Mouse (Mus musculus) lung, postnatal 0 days (tissue): ENCODE data around the gene Per3. TPM values are rescaled to one million over a fixed set of nuclear protein-coding genes. Genes with fewer than 3 reads are reported as not detected.

ENCODE experiments used
- ATAC-seq: fragments of 200-750 bp; cut with Nextera tagmentation; 2 replicates; pipeline ENCODE4 v1.8.0; 2017; ENCODE audit warnings: moderate library complexity
- DNase-seq: peaks from one replicate; pipeline ENCODE4 v3.0.0-alpha.2; 2016; ENCODE audit warnings: low spot score
- H3K27ac ChIP-seq: fragments of 300-500 bp; sonication (generic); 2 replicates; pipeline ENCODE4 v1.5.1; 2014; ENCODE audit warnings: antibody characterized with exemption, mild to moderate bottlenecking, low read length, mixed read lengths
- H3K27me3 ChIP-seq: fragments of 300-500 bp; sonication (generic); replicated peaks from 2 replicates; pipeline ENCODE4 v1.6.1; 2014; ENCODE audit warnings: low read length, mixed read lengths; ENCODE audit not compliant: insufficient read depth
- H3K36me3 ChIP-seq: fragments of 300-500 bp; sonication (generic); 2 replicates; pipeline ENCODE4 v1.6.1; 2014; ENCODE audit warnings: low read length, mixed read lengths; ENCODE audit not compliant: insufficient read depth
- H3K4me1 ChIP-seq: fragments of 300-500 bp; sonication (generic); 2 replicates; pipeline ENCODE4 v1.6.1; 2014; ENCODE audit warnings: antibody characterized with exemption, low read depth, low read length, mixed read lengths; ENCODE audit not compliant: insufficient read depth
- H3K4me2 ChIP-seq: fragments of 300-500 bp; sonication (generic); replicated peaks from 2 replicates; pipeline ENCODE4 v1.6.1; 2014; ENCODE audit warnings: low read depth, mild to moderate bottlenecking, low read length, moderate library complexity, mixed read lengths
- H3K4me3 ChIP-seq: fragments of 300-500 bp; sonication (generic); 2 replicates; pipeline ENCODE4 v1.5.1; 2014; ENCODE audit warnings: low read depth, low read length
- H3K9ac ChIP-seq: fragments of 300-500 bp; sonication (generic); replicated peaks from 2 replicates; pipeline ENCODE4 v1.6.1; 2014; ENCODE audit warnings: low read depth, mild to moderate bottlenecking
- H3K9me3 ChIP-seq: fragments of 300-500 bp; sonication (generic); 2 replicates; pipeline ENCODE4 v1.6.1; 2016; ENCODE audit warnings: low read length, mixed read lengths
- CTCF ChIP-seq: IDR thresholded peaks from 2 replicates; pipeline ENCODE4 v1.5.1; 2016; ENCODE audit warnings: antibody characterized with exemption, mild to moderate bottlenecking
- EP300 ChIP-seq: IDR thresholded peaks from 2 replicates; pipeline ENCODE4 v1.6.1; 2016; ENCODE audit warnings: antibody characterized with exemption, mild to moderate bottlenecking, control low read depth
- WGBS: fragments of 180-500 bp; shearing (Covaris S2); extraction: QIAGEN DNeasy Blood & Tissue Kit; methylation state at CpG from one replicate; pipeline ENCODE4 v1.1.7; 2014; 5-methylcytosine and 5-hydroxymethylcytosine counted together
- polyA plus RNA-seq: library from polyadenylated mRNA; unstranded; fragments of >200 nt; fragmentation: Nextera tagmentation; extraction: Ambion mirVana; gene quantifications from 2 replicates; pipeline ENCODE4 v1.2.1, GENCODE M21; 2015

Per3 gene
- polyA plus RNA-seq, 1 experiment from 2014 or later: 22.9 TPM

- Histone ChIP-seq H3K27me3 (no peaks in the 10 kb centered on the region), H3K9ac (no peak overlapping the region), H3K4me2 (no peak overlapping the region), H3K9me3 (no peaks in the 10 kb centered on the region), H3K4me1 (no peaks in the 10 kb centered on the region), H3K36me3 (no peaks in the 10 kb centered on the region), H3K27ac (no peak overlapping the region), H3K4me3 (no peak overlapping the region)
- TF ChIP-seq EP300 (no peak), CTCF (peak; percentile 82)
- DNase-seq (peak; percentile 58), ATAC-seq (no peak)
- WGBS: 15% methylated on average over 7 of the region's 7 CpGs
Measured at GRCm38 (mm10) chr4:150966556-150966955, 77.9 kb downstream of the Per3 start.

GRCm38 (mm10) chr4:150965555-150965951 lies 78.9 kb downstream of the Per3 start:
- Histone ChIP-seq H3K4me2 (no peak overlapping the region), H3K9ac (no peak overlapping the region), H3K27me3 (no peaks in the 10 kb centered on the region), H3K4me3 (no peak overlapping the region), H3K4me1 (no peaks in the 10 kb centered on the region), H3K36me3 (no peaks in the 10 kb centered on the region), H3K27ac (no peak overlapping the region), H3K9me3 (no peaks in the 10 kb centered on the region)
- TF ChIP-seq CTCF (peak; percentile 40), EP300 (no peak)
- ATAC-seq (no peak), DNase-seq (no peak)
- 71% methylated on average over 11 of the region's 11 CpGs for WGBS

DNA sequence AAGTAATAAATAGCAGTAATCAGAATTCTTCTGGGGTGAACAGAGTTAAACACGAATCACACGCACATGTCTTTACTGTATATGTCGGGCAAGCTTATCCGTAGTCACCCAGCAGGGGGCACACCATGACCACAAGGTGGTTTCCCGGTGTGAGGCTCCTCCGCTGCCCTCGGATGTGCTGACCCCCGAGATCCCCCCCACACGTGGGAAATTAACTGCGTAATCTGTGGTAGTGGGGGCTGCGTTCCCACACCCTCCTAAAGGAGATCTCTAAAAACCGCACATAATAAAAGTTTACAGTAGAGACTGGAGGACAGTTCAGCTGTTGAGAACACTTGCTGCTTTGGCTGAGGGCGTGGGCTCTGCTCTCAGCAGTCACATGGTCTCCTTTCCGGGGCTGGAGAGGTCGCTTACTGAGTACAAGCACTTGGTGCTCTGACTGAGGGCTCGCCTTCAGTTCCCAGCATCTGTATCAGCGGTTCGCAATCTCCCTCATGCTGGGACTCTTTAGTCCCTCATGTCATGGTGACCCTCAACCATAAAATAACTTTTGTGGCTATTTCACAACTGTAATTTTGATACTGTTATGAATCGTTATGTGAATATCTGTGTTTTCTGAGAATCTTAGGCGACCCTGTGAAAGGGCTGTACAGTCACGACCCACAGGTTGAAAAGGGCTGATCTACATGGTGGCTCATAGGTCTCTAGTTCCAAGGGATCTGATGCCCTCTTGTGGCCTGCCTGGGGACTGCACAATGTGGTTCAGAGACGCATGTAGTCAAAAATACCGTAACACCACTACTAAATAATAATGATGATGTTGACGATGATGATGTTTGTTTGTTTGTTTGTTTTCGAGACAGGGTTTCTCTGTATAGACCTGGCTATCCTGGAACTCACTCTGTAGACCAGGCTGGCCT lies 79.6 kb downstream of the Per3 start:
- peak; percentile 84 for ATAC-seq
- no peaks in the 10 kb centered on the region for H3K4me1 ChIP-seq
- TF ChIP-seq EP300 (no peak), CTCF (peak; percentile 89)
- no peaks in the 10 kb centered on the region for H3K9me3 ChIP-seq
- H3K36me3 ChIP-seq: no peaks in the 10 kb centered on the region
- H3K27ac ChIP-seq: no peak overlapping the region
- H3K4me2 ChIP-seq: peak overlapping the region; percentile 55
- H3K4me3 ChIP-seq: peak overlapping the region; percentile 12; the same call in 1 of the 2 replicates
- H3K27me3 ChIP-seq: no peaks in the 10 kb centered on the region
- 10% methylated on average over 25 of the region's 25 CpGs for WGBS
- no peak overlapping the region for H3K9ac ChIP-seq
- DNase-seq: peak; percentile 78

DNA sequence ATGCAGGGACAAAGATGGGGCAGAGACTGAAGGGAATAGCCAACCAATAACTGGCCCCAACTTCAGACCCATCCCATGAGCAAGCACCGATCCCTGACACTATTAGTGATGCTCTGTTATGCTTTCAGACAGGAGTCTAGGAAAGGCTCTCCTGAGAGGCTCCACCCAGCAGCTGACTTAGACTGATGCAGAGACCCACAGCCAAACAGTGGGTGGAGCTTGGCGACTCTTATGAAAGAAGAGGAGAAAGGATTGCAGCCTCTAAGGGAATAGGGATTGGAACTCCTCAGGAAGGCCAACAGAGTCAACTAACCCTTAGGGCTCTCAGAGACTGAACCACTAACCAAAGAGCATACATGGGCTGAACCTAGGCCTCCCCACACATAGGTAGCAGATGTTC lies 80.8 kb downstream of the Per3 start:
- no peak overlapping the region for H3K27ac ChIP-seq
- no peaks in the 10 kb centered on the region for H3K4me1 ChIP-seq
- no peaks in the 10 kb centered on the region for H3K27me3 ChIP-seq
- no peak overlapping the region for H3K9ac ChIP-seq
- no peaks in the 10 kb centered on the region for H3K36me3 ChIP-seq
- TF ChIP-seq EP300: no peak
- no peak for TF ChIP-seq CTCF
- ATAC-seq (no peak), DNase-seq (no peak)
- no peaks in the 10 kb centered on the region for H3K9me3 ChIP-seq
- 66% methylated on average over 2 of the region's 2 CpGs for WGBS
- no peak overlapping the region for H3K4me2 ChIP-seq
- H3K4me3 ChIP-seq: no peak overlapping the region

DNA sequence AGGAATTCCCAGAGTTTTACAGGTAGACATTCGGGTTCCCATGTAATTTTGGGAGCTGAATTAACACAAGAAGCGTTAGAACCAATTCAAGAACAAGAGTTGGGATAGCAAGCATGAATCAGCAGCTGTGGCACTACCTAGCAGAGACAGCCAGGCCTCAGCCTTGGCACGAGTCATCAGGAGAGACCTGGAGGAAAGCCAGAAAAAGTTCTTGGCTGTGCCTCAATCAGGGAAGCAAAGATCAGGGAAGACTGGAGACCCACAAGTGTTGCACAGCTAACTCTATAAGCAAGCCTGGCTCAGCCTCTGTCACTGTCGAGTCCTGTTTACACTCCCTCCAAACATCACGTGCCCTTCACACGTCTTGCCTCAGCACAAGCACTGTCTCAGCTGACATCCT lies 82.2 kb downstream of the Per3 start:
- peak; percentile 31 for DNase-seq
- no peak overlapping the region for H3K4me2 ChIP-seq
- no peaks in the 10 kb centered on the region for H3K4me1 ChIP-seq
- H3K9ac ChIP-seq: no peak overlapping the region
- ATAC-seq: no peak
- no peaks in the 10 kb centered on the region for H3K9me3 ChIP-seq
- H3K36me3 ChIP-seq: no peaks in the 10 kb centered on the region
- 25% methylated on average over 6 of the region's 6 CpGs for WGBS
- no peak overlapping the region for H3K4me3 ChIP-seq
- no peak overlapping the region for H3K27ac ChIP-seq
- H3K27me3 ChIP-seq: no peaks in the 10 kb centered on the region
- TF ChIP-seq EP300 (no peak), CTCF (no peak)

GRCm38 (mm10) chr4:150958536-150958935 lies 85.9 kb downstream of the Per3 start:
- Histone ChIP-seq H3K4me2 (no peak overlapping the region), H3K4me3 (no peak overlapping the region), H3K4me1 (no peaks in the 10 kb centered on the region), H3K9me3 (no peaks in the 10 kb centered on the region), H3K27me3 (no peaks in the 10 kb centered on the region), H3K27ac (no peak overlapping the region), H3K9ac (no peak overlapping the region), H3K36me3 (no peaks in the 10 kb centered on the region)
- TF ChIP-seq EP300 (peak; percentile 62), CTCF (no peak)
- peak; percentile 28; the same call in 1 of the 2 replicates for ATAC-seq
- no peak for DNase-seq
- 65% methylated on average over 7 of the region's 7 CpGs for WGBS
